Mouse (Mus musculus): ENCODE measurements around the gene Jarid2.

The Jarid2 gene

GRCm38 (mm10) chr13:44960542-44961291 lies 231.4 kb downstream of the Jarid2 start:
- in situ Hi-C loops (cut with MboI), result no loop called here

All from mature B cell (primary cell).